Mouse (Mus musculus): ENCODE data around the gene Ptcd1.
"Not testable (repeated sequence)": the region's sequence is repeated elsewhere in the genome, so short reads cannot be mapped to it uniquely, and the experiment has no call there.

Gene Ptcd1

DNA sequence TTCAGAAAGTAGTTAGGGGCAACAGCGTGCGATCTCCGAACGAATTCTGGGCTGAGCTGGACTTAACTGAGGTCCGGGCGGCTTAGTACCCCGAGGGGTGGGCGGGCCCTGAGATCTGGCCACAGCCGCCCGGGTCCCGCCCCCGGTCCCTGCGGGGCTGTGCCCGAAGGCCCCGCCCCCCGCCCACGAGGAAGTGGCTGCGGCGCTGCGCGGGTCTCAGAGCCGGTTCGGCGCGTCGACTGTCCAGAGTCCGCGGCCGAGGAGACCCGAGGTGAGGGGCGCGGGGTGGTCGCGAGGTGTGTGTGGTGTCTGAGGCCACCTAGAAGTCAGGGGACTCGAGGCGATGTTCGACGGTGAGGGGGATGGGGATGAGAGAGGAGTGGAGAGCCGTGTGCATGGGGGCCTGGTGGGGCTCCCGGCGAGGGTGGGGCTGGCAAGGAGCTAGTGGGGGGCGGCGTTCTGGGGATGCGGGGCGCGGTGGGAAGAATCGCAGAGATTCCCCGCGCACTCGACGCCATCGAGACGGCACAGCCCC, 52.8 kb downstream of the Ptcd1 start, which contains the start of gene Arpc1b:
Arpc1b (plus strand) TSS at position 145 of the 535 bp plus-strand sequence.
- peak; percentile 70 for DNase-seq (ENCODE audit: low read depth)

DNA sequence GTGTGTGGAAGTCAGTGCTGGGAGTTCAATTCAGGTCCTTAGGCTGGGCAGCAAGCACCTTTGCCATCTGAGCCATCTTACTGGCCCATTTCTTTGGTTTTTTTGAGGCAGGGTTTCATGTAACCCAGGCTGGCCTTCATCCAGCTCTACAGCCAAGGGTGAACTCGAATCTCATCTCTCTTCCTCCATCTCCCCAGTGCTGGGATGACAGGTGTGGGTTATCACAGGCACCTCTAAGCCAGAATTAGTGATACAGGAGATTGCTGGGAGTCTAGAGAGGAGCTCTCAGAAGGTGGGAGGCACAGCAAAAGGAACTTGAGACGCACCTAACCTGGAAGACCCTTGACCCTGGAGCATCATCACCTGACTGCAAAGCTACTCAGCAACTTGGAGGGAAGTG, 53.5 kb downstream of the Ptcd1 start:
- no peak for DNase-seq (ENCODE audit: low read depth)

GRCm38 (mm10) chr5:145112566-145112965, 54.3 kb downstream of the Ptcd1 start:
- no peak for DNase-seq (ENCODE audit: low read depth)

DNA sequence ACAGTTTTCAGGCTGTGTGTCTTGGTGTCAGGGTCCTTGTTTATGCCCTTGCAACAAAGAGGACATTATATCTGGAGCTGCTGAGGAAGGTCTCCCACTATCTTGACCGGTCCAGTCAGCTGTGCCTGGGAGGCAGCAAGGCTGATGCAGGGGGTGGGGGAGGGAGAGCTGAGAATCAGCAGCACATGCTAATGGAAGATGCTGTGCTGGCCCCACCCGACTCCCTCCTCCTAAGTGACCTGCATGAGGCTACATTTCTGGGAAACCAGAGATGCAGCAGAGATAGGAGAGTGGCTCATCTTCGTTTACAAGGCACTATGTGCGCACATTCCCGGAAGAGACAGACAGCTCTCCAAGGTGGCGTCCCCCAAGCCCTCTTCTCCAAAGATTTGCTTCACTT, 56.5 kb downstream of the Ptcd1 start:
- DNase-seq (ENCODE audit: low read depth): no peak

- no peak for DNase-seq (ENCODE audit: low read depth)
These were observed 61.1 kb downstream of the Ptcd1 start for GRCm38 (mm10) chr5:145105694-145106275.

GRCm38 (mm10) chr5:145104328-145104727, 62.6 kb downstream of the Ptcd1 start:
- no peak for DNase-seq (ENCODE audit: low read depth)

DNA sequence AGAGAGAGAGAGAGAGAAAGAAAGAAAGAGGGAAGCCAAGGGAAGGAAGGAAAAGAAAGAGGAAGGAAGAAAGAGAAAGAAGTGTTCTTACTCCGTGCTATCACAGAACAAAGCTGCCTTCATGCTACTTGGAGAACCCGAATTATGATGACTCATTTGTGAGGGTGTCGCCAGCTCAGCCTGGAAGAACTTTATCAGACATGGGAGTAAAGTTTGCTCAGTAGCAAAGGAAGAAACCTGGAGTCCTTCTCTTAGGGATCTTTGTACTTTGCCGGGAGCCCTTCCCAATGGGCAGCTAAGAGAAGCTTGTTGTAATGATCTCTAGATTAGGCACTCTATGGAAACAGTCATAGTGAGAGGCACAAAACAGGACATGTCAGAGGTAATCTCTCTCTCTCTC, 64.2 kb downstream of the Ptcd1 start:
- no peak for DNase-seq (ENCODE audit: low read depth)

GRCm38 (mm10) chr5:145101451-145101850, 65.5 kb downstream of the Ptcd1 start:
- not testable (repeated sequence) for DNase-seq (ENCODE audit: low read depth)

- DNase-seq (ENCODE audit: low read depth): no peak
These were observed 65.9 kb downstream of the Ptcd1 start for GRCm38 (mm10) chr5:145100960-145101359.

GRCm38 (mm10) chr5:145098340-145098821, 68.5 kb downstream of the Ptcd1 start:
- no peak for DNase-seq (ENCODE audit: low read depth)
